Mouse (Mus musculus): ENCODE results near the gene Tmem178b.

Tmem178b gene

DNA sequence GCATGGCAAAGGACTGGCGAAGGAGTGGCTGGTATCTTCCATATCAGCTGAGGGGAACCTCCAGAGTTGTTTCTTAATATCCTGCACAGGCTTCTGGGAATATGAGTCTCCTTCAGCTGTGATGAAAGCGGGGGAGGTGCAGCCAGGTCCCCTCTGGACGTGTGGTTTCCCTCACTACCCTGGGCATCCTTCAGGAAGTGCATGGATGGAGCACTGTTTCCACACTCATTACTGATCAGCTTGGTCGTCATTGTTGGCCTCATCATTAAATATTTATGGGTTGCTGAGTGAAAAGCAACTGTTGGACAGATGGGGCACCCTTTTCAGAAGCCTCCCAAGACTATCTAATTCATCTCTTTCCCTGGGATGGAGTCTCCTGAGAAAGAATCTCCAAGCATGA, 146.3 kb downstream of the Tmem178b start:
- no peak for DNase-seq (ENCODE audit: low read depth)

DNA sequence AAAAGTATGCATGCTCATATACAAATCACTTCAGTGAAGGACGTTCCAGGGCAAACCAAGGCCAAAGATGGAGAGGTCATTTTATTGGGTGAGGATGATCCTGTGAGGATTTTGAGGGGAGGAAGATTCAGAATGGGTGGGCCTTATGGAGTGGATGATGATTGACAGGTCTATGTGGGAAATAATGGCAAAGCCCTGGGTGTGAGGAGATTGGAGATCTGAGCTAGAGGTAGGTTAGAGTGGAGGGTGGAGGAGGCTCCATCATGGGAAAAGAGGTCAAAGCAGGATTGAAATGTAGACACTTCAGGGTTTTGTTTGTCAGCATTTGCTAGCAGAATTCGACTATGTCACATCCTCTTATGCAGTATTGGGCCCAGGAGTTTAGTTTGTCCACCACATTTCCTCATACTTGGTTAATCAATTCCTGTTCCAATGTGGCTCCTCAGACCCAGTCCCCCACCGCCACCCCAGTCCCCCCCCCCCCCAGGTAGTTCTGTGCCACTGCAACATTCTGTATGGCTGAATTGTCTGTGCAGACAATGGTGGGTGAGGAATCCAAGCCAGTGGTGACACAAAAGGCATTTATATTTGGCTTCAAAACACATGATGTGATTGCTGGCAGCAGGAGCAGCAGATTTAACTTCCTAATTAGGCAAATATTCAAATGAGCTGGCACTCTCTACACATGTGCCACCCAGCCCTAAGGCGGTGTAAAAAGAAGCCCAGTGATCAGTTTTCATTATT, 150.7 kb downstream of the Tmem178b start:
- no peak for DNase-seq (ENCODE audit: low read depth)

DNA sequence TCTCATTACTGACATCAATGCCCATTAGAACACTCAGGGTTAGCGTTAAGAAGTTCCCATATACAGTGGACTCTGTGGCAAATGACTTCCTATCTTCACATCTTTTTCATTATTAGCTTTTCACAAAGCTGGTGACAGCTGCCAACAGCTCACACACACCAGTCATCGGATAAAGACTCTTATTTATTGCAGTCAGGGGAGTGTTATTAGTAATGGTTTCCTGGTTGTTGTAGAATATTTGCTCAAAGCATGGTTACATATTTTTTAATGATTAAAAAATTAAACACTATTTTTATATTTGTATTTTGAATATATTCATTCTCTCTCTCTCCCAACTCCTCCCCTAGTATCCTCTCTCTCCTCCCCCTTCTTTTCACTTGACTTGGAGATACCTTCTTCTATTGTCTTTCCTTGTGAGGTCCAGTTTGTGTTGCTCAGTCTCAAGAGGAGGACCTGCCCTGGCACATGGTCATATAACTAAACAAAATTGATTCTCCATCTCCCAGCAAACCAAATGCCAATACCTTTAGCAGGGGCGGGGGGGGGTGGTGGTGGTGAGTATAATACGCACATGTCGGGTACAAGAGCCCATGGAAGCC, 151.4 kb downstream of the Tmem178b start:
- DNase-seq (ENCODE audit: low read depth): no peak

DNA sequence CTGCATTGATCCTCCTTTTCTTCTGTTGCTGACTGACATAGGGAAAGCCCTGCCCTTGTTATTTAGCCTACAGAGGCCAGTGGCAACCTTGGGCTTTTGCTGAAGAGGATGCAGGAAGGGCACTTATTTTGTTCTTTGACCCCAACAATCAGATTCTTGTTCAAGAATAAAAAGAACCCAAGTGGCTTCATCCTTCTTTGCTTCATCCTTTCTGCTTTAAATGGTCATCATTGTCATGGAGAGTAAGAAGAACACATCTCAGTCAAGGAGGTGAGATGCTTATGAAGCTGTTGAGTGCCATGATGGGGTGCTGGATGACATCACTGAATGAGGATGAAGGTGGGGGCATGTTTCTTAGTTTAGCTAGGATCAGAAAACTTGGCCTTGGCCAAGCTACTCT, 159.8 kb downstream of the Tmem178b start:
- DNase-seq (ENCODE audit: low read depth): no peak

DNA sequence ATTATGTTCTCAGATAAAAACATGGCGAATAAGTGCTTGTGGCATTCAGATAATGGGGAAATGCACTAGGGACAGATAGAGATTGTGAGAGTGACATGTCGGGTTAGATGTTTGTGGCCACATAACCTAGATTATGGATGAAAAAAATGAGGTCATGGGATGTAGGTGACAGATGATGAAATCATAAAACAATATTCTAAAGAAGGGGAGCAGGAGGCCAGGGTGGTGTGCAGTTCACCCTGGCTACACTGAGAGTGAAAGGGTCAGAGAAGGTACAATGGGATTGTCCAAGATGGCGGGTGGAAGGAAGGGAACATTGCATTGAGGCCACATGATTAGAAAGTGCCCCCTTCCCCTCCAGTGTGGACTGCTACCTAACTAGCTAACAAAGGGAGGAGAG, 160.9 kb downstream of the Tmem178b start:
- DNase-seq (ENCODE audit: low read depth): no peak

DNA sequence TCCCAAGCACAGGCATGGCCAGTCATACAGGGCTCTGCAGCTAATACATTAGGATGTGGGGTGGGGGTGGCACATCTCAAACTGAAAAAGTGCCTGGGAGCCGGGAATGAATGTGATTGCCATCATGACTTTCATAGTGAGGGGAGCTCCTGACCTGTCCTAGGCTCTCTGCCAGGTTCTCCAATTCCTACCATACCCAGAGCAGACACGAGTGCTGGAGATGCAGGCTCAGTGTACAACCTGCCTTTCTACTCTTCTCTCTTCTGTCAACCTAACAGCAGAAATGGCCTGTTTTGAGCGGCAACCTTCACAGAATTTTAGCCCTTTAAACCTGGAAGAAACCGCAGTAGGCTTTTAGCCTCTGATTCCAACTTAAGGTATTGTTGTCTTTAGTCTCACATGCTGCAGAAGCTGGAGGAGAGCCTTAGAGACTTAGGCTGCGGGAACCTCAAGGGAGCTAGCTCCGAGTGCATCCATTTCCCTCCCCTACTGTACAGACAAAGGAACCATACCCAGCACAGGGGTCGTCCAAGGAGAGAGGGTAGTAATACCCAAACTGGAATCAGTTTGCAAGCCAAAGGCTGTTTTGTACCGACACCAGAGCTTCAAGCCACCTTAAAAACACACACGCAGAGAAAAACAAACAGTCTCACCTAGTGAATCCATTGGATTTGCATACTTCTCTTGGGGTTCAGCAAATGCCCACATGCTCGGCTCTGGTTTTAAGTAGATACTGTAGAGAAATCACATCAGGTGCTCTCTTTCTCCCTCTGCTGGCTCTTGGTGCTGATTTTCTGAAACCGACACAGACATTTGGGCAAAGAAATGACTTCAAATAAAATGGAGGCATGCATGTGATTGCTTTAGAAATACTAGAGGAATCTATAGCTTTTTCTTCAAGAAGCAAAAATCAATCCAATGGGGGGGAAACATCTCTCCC, 176.2 kb downstream of the Tmem178b start:
- DNase-seq (ENCODE audit: low read depth): no peak

DNA sequence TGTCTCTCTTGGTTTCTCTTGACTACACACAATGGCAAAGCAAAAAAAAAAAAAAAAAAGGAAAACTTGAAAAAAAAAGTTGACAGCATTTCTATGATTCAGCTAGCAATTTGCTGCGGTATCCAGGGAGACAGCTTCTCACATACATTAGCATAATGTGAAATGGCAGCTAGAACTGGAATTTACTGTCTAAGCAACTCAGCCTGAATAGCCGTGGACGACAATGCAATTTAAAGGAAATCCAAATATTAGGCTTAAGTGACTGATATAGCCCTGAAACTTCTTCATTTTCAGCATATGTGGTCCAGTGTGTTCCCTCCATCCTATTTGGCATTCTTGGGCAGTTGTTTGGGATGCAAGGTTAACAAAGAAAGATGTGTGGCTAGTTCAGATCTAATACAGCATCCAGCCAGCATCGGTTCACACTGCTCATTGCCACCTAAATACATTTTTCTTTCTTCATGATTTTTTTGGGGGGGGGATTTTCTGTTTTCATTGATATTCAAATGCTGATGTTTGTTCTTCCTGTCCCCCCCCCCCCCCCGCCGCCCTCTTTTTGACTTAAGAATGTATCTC, 176.9 kb downstream of the Tmem178b start:
- DNase-seq (ENCODE audit: low read depth): no peak

DNA sequence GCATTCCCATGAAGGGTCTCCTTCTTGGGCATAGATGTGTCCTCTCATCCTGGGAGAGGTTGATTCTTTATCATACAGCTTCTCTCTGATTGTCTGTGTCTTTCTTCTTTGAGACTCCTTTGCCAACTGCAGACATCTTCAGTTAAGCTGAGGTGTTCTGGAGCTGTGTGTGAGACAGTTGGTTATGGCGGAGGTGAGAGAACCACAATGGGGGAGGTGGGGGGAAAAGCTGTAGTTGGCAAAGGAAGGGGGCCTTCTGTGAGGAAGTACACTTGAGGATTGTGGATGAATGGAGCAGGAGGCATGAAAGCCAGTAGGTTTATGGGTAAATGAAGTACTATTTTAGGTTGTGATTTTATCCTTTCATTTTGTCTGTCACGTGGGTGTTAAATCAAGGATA, 178.6 kb downstream of the Tmem178b start:
- DNase-seq (ENCODE audit: low read depth): no peak

DNA sequence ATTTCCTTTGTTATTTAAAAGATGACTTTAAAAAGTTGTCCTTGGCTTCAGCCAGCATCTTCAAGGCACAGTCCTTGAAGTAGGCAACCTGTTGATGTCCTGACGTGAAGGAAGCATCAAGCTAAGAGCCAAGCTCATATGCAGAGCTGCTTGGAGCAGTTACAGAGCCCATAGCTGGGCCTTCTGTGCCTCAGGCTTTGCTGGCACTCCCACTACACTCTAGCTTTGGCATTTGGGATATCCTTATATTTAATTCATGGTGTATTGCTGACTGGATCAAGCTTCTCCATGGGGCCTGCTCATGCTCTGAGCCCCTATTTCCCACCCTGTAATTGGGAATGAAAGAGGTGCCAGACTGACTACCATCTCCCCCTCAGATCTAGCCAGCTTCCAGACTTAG, 179.5 kb downstream of the Tmem178b start:
- no peak for DNase-seq (ENCODE audit: low read depth)

DNA sequence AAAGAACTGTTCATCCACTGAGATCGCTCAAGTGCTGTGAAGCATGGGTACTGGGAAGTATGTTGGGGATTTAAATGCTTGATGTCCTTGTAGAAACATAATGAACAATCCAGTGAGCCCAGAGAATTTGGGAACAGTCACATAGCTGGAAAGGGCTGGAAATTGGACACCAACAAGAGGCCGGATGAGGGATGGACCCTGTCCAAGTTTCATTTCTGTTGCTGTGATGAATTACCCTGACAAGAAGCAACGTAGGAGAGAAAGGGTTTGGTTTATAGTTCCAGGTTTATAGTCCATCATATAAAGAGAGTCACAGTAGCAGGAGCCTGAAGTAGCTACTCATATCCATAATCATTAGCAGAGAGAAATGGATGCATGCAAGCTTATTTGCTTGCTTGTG, 186.4 kb downstream of the Tmem178b start:
- DNase-seq (ENCODE audit: low read depth): no peak

DNA sequence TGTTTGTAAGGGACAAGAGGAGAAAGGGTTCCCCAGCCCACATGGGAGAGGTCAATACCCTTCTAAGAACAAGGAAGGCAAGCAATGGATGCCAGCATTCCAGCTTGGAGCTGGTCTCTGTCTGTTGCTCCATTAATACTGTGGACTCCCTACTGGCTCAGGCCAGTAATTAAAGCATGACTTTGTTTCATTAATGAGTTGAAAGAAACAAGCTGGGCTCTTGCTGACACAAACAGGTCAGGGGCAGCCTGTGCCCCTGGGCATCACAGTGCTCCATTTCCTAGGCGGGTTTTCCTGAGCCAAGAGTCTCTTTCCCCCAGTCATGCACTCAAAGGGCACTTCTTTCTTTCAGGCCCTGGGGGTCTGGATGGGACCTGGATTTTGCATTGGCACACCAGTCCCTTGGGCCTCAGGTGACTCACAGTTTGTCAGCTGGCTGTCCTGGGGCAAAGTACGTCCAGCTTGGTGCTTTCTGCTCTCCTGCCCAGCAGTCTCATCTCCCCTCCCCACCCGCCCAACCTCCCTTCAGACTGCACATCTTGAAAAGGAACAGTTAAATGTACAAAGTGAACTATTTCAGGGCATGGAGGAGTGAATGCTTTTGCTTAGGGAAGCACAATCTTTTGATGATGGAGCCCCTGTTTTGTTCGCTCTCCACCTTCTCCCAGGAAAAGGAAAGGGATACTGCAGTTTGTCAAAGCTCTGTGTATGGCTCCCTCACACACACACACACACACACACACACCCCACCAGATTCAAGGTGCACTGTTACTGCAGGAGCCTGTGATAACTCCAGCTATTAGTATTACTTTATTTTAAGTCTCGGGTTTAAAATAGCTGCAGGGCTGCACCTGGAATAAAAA, 188.5 kb downstream of the Tmem178b start:
- DNase-seq (ENCODE audit: low read depth): no peak

DNA sequence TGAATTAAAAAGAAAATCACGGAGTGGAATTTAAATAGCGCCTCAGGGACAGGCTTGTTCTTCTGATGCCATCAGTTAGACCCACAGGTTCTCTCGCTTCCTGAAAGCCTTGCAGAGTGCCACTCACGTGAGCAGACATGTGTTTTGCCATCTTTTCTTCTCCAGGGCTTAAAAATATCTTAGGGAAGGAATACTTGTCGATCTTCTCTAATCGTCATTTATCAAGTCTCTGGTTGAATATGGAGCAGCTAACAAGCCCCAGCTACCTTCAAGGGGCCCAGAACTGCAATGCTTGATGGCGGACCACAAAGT, 189.1 kb downstream of the Tmem178b start:
- no peak for DNase-seq (ENCODE audit: low read depth)

DNA sequence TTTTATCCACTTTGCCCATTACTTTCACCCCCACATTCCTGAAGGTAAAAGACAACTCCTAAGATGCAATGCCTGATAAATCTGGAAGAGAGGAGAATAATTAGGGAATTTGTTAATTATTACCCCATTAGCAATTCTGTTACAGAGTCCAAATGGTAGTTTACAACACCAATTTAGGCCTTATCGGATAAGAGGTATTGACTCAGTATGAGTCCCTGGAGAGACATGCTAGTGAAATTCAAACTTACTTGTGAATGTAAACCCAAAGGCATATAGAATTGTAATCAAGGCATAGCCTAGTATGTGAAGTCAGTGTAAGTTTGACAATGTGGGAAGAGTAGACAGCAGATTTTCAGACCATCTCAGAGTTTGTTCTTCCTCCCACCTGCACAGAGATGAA, 190.4 kb downstream of the Tmem178b start:
- no peak for DNase-seq (ENCODE audit: low read depth)

DNA sequence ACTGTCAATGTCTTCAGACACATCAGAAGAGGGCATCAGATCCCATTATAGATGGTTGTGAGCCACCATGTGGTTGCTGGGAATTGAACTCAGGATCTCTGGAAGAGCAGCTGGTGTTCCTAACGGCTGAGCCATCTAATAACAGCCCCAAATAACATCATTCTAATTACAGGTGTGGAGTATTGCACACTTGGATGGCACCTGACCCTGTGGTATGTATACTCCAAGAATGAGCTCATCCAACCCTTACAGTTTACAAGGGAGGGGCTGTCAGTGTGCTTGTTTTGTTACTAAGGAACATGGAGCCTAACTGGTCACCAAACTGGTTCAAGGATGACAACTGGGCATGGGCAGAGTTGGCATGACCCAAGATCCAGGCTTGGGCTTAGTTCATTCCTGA, 190.8 kb downstream of the Tmem178b start:
- DNase-seq (ENCODE audit: low read depth): no peak

DNA sequence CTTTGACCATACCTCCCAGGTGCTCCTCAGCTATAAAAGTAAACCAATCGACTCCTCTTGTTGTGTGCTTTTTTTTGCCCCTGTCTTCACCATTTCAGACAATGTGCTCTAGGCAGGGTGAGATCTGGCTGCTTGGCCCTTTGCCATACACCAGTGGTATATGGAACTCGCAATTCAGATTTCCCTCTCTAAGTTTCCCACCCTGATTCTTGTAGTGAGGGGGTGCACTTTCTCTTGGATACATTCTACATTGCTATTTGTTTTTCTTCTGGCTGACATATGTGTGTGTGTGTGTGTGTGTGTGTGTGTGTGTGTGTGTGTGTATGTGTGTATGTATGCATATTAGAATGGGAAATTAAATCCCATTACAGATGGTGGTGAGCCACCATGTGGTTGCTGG, 191.3 kb downstream of the Tmem178b start:
- DNase-seq (ENCODE audit: low read depth): no peak

DNA sequence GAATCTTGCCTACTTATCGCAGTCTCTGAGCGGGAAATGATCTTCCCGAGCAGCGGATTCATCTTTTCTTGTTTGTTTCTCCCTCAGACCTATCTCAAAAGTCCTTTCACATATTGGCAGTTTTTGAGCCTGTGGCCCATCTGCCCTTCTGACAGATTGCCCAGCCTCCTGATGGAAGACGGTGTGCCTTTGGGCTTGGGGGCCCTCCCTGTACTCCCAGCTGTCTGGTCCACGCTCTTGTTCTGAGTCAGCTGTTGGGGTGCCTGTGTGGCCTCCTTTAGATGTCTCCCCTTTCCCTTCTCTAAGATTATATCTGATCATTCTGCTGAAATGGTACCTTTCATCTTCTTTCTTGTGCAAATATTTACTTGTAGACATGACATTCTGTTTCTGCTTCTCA, 195.4 kb downstream of the Tmem178b start:
- no peak for DNase-seq (ENCODE audit: low read depth)

DNA sequence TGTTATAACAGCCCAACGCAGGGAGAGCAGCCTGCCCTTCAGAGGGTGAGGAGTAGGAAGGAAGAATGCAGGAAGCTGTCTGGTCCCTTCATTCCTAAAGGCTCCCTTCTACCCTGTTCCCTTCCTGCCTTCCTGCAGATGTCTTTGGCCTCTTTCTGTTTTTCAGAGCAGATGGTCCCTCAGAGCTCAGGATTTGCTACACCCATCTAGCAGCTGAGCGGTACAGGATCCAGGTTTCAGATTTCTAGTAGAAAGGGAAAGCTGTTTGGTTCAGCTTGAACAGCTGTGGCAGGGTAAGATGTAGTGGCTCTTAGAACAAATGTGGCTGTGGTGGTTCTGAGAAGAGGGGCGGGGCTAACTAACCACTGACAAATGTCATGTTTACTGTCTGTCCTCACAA, 197.9 kb downstream of the Tmem178b start:
- DNase-seq (ENCODE audit: low read depth): no peak

DNA sequence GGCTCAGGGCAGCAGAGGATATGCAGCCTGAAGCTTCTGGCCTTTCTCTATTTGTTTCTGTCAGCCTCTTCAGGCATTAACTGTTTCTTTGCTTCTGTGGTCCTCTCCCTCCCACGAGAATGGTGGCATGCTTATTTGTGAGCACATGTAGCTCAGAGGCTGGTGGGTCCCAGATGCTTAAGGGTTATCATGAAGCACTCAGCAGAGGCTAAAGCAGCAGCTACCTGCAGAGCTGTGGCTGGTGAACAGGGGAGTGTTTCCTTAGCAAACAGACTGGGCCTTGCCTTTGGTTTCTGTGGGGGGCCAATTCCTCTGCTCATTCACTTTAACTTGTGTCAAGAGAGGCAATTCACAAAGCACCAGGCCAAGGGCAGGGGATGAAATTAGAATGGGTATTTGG, 203.0 kb downstream of the Tmem178b start:
- no peak for DNase-seq (ENCODE audit: low read depth)

DNA sequence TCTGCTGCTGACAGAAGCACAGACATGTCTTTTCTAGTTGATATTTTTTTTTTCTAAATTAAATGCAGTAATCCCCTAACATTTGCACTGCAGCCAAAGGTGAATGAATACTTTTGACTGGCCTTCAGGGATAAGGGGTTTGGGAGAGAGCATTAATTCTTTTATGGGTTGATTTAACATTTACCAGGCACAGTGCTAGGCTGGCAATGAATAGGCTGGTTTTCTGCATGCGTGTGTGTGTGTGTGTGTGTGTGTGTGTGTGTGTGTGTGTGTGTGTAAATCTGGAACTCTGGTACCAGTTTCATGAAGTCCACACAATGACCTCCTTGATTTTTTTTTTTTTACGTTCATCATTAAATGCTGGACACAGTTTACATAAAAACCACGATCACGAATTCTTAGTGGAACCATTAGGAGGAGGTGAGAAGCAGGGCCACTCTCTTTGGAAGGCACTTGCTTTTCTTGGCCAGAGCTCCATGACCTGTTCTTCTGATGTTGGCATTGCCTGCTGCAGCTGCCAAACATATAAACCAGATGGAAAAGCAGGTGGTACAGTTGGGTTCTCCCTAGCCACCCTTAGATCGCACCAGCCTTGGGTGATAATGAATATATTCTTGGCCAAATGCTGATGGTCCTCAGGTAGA, 203.7 kb downstream of the Tmem178b start:
- DNase-seq (ENCODE audit: low read depth): no peak

DNA sequence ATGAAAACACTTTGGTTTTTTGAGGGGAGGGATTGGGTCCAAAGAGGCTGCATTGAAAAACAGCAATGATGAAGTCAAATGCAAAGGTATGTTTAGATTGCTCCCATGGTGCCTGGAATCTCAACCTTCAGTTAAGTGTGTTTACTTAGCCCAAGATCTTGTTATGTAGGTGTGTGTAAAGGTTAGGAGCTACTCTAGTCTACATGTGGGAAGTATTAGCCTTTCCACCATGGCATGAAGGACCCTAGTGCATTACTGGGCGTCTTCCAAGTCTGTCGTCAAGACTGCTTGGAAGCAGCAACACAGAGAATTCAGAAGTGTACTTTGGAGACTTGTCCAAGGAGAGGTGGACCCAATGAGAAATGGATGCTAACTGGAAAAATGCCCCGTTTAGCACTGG, 205.3 kb downstream of the Tmem178b start:
- DNase-seq (ENCODE audit: low read depth): no peak

DNA sequence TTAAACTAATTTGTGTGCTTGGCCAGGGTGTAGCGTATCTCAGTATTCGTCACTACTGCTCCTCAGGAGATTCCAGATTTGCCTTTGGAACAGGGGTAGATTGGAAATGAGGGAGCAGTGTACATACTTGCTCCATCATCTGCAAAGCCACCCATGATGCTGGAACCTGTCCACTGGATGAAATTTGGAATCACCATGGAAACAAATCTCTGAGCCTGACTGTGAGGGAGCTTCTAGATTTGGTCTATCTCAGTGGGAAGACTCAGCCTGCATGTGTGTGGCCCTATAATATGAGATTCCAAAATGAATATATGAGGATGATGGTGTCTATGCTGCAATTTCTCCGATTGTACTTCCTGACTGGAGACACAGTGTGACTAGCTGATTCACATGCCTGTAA, 210.7 kb downstream of the Tmem178b start:
- DNase-seq (ENCODE audit: low read depth): no peak
